Mouse (Mus musculus) forelimb bud, embryonic 11.5 days (tissue): ENCODE data around the gene Gria1.

Source experiments
- DNase-seq: peaks from one replicate; pipeline ENCODE4 v3.0.0-alpha.2; 2012; ENCODE audit warnings: low read depth, low spot score

Gene Gria1

GRCm38 (mm10) chr11:57051666-57052562 lies 40.7 kb downstream of the Gria1 start:
- no peak for DNase-seq

- DNase-seq, result no peak
These were observed 51.3 kb downstream of the Gria1 start for GRCm38 (mm10) chr11:57062441-57062840.

- no peak for DNase-seq
These were observed 59.2 kb downstream of the Gria1 start for GRCm38 (mm10) chr11:57070196-57070901.

- no peak for DNase-seq
These were observed 61.0 kb downstream of the Gria1 start for GRCm38 (mm10) chr11:57072171-57072570.

GRCm38 (mm10) chr11:57079423-57079822 lies 68.2 kb downstream of the Gria1 start:
- no peak for DNase-seq

- DNase-seq, result no peak
These were observed 78.3 kb downstream of the Gria1 start for GRCm38 (mm10) chr11:57089527-57089926.

- DNase-seq, result no peak
These were observed 79.5 kb downstream of the Gria1 start for GRCm38 (mm10) chr11:57090705-57091104.

- DNase-seq, result no peak
These were observed 80.2 kb downstream of the Gria1 start for GRCm38 (mm10) chr11:57091276-57091914.

- no peak for DNase-seq
These were observed 89.3 kb downstream of the Gria1 start for GRCm38 (mm10) chr11:57100491-57100890.

GRCm38 (mm10) chr11:57103751-57104254 lies 92.6 kb downstream of the Gria1 start:
- DNase-seq, result no peak

- DNase-seq, result no peak
These were observed 94.5 kb downstream of the Gria1 start for GRCm38 (mm10) chr11:57105683-57106082.

- DNase-seq, result no peak
These were observed 101.2 kb downstream of the Gria1 start for GRCm38 (mm10) chr11:57112386-57112785.

GRCm38 (mm10) chr11:57114410-57114809 lies 103.2 kb downstream of the Gria1 start:
- no peak for DNase-seq

- no peak for DNase-seq
These were observed 115.9 kb downstream of the Gria1 start for GRCm38 (mm10) chr11:57127066-57127465.

- no peak for DNase-seq
These were observed 129.1 kb downstream of the Gria1 start for GRCm38 (mm10) chr11:57140162-57140780.

GRCm38 (mm10) chr11:57143681-57144080 lies 132.5 kb downstream of the Gria1 start:
- DNase-seq, result no peak

GRCm38 (mm10) chr11:57145192-57145591 lies 134.0 kb downstream of the Gria1 start:
- DNase-seq, result no peak

- no peak for DNase-seq
These were observed 134.5 kb downstream of the Gria1 start for GRCm38 (mm10) chr11:57145704-57146103.

GRCm38 (mm10) chr11:57151674-57152073 lies 140.5 kb downstream of the Gria1 start:
- DNase-seq, result no peak

- no peak for DNase-seq
These were observed 143.8 kb downstream of the Gria1 start for GRCm38 (mm10) chr11:57154998-57155397.

- DNase-seq, result no peak
These were observed 148.2 kb downstream of the Gria1 start for GRCm38 (mm10) chr11:57159412-57159811.

- no peak for DNase-seq
These were observed 148.9 kb downstream of the Gria1 start for GRCm38 (mm10) chr11:57160076-57160475.
